Mouse (Mus musculus) G1E (cell line): ENCODE measurements around the gene H6pd. TPM values are rescaled to one million over a fixed set of nuclear protein-coding genes. Genes with fewer than 3 reads are reported as not detected.

Experiments
- ATAC-seq: 2 replicates; pipeline ENCODE4 v1.8.0; 2016; ENCODE audit warnings: mild to moderate bottlenecking; ENCODE audit not compliant: insufficient number of reproducible peaks, poor library complexity, low FRiP score, severe bottlenecking; ENCODE audit errors: extremely low read depth
- DNase-seq: peaks from one replicate; pipeline ENCODE4 v3.0.0; 2012; ENCODE audit warnings: low spot score
- H3K27me3 ChIP-seq: 2 replicates; pipeline ENCODE4 v1.6.1; 2012; ENCODE audit warnings: mild to moderate bottlenecking, low read length, inconsistent platforms; ENCODE audit not compliant: insufficient read depth
- H3K36me3 ChIP-seq: replicated peaks from 2 replicates; pipeline ENCODE3; 2012; ENCODE audit warnings: mild to moderate bottlenecking, inconsistent platforms
- H3K4me1 ChIP-seq: 2 replicates; pipeline ENCODE4 v1.6.1; 2012; ENCODE audit warnings: low read depth, low read length, inconsistent platforms, mixed read lengths; ENCODE audit not compliant: insufficient read depth
- H3K4me3 ChIP-seq: 2 replicates; pipeline ENCODE4 v1.5.1; 2012; ENCODE audit warnings: low read depth, mild to moderate bottlenecking, inconsistent platforms, low read length, moderate library complexity, mixed read lengths
- H3K9me3 ChIP-seq: replicated peaks from 2 replicates; pipeline ENCODE4 v1.6.1; 2012; ENCODE audit warnings: inconsistent platforms
- CTCF ChIP-seq: IDR thresholded peaks from 2 replicates; pipeline ENCODE4 v1.5.1; 2012; ENCODE audit warnings: low read depth, low read length, inconsistent platforms, mixed read lengths
- GATA1 ChIP-seq: IDR thresholded peaks from 2 replicates; pipeline ENCODE4 v1.6.1; 2012; ENCODE audit warnings: borderline replicate concordance, low read length, inconsistent platforms, mixed read lengths
- GATA2 ChIP-seq: IDR thresholded peaks from 2 replicates; pipeline ENCODE4 v1.6.1; 2012; ENCODE audit warnings: low read depth, low read length, inconsistent platforms, borderline replicate concordance
- POLR2AphosphoS5 ChIP-seq: IDR thresholded peaks from 2 replicates; pipeline ENCODE4 v1.6.1; 2012; ENCODE audit warnings: low read depth, low read length, inconsistent platforms; ENCODE audit not compliant: insufficient replicate concordance
- TAL1 ChIP-seq: conservative IDR thresholded peaks from 2 replicates; pipeline ENCODE4 v1.6.1; 2012; ENCODE audit warnings: low read depth, low read length, inconsistent platforms, mixed read lengths
- polyA plus RNA-seq: library from polyadenylated mRNA; stranded (reverse); fragments of >175 nt; gene quantifications from 2 replicates; pipeline ENCODE4 v1.2.3, GENCODE M21; 2012
- total RNA-seq, 2 experiments: library from RNA; stranded (forward) in 1 of 2; stranded (reverse) in 1 of 2; fragments of 200-1000 nt in 1 of 2; fragments of >200 nt in 1 of 2; fragmentation: Nextera tagmentation in 1 of 2; gene quantifications; 2 replicates each; pipeline ENCODE4 v1.2.3; 2014 to 2017

H6pd gene
- total and polyA plus RNA-seq, 3 experiments = 6.4 to 8.3 (median 7.1) TPM

DNA sequence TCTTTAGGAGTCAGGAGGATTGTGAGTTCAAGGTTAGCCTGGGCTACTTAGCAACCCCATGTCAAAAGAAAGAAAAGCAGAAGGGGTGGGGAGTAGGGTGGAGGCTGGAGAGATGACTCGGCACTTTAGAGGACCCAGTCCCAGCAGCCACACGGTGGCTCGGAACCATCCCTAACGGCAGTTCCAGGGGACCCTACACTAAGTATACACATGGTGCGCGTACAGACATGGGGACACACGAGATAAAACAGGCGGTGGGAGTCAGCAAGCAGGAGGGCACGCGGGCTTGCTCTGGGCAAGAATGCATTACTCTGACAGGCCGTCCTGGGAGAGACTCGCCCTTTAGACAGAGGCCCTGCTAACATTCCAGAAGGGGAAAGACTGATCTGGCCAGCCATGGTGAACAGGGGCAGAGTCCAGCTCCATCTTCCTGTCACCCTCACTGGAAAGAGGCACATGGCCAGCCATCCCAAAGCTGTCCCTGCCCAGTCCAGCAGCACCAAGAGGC, 6.7 kb downstream of the H6pd start:
- TF ChIP-seq TAL1 = no peak
- TF ChIP-seq GATA2 = no peak
- TF ChIP-seq CTCF = no peak
- no peak for TF ChIP-seq POLR2AphosphoS5
- no peak for TF ChIP-seq GATA1
- H3K36me3 ChIP-seq = peaks cover 42% of the 10 kb centered on the region
- ATAC-seq (peak; percentile 63), DNase-seq (peak; percentile 23)
- H3K27me3 ChIP-seq = no peaks in the 10 kb centered on the region
- no peaks in the 10 kb centered on the region for H3K9me3 ChIP-seq
- H3K4me3 ChIP-seq = peak overlapping the region; percentile 61; the same call in 1 of the 2 replicates
- peaks cover 56% of the 10 kb centered on the region for H3K4me1 ChIP-seq

DNA sequence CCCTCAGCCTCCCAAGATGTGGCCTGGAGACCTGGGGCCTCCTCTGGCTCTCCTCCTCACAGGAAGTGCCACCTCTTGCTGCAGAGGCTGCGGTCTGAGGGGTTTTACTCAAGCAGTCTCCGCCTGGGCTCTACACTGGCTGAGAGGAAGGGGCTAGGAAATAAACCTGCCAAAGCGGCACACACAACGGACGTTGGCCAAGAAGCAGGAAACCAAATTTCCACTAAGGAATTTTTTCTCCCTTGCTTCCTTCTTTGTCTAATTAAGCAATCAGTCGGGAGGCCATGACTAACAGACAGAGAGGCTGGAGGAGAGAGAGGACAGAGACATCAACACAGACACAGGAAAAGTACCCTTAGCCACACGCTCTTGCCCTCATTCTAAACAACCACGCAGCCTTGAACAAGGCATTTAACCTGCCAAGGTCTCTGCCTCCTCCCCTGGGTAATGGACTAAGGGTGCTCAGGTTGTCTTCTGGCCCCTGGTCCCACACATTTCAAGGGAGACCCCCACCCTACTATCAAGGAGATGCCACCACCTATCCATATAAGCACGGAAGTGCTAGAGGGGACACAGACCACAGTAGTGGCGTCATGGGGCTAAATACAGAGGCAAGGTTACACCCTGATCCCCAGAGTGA, 7.5 kb downstream of the H6pd start:
- Histone ChIP-seq H3K4me1 (peaks cover 51% of the 10 kb centered on the region), H3K4me3 (no peak overlapping the region), H3K36me3 (peaks cover 45% of the 10 kb centered on the region), H3K9me3 (no peaks in the 10 kb centered on the region), H3K27me3 (no peaks in the 10 kb centered on the region)
- TF ChIP-seq CTCF (no peak), GATA1 (no peak), TAL1 (no peak), POLR2AphosphoS5 (no peak), GATA2 (no peak)
- DNase-seq (no peak), ATAC-seq (no peak)

DNA sequence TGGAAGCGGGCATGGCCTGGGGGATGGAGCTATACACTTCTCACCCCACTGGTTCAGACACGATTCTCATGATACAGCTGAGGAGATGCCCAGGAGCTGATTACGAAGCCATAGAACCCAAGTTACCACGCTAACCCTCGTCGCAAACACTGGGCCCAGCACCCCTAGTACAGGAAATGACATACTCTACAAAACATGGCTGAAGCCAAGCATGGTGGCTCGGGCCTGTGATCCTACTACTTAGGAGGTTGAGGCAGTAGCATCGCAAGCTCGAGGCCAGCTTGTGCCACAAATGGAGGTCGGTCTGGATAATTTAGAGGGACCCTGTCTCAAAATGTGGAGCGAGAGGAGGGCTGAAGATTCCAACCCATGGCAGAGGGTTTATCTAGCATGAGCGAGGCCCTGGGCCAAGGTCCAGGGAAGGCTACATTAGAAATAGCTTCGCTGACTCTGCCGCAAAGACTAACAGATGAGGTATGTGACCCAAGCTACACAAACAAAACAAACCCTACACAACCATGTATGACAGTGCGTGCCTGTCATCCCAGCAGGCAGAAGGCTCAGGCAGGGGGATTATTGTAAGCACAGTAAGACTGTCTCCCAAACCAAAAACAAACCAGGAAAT, 8.8 kb downstream of the H6pd start:
- ATAC-seq (no peak), DNase-seq (no peak)
- Histone ChIP-seq H3K9me3 (no peaks in the 10 kb centered on the region), H3K4me3 (no peak overlapping the region), H3K36me3 (peaks cover 45% of the 10 kb centered on the region), H3K27me3 (no peaks in the 10 kb centered on the region), H3K4me1 (peaks cover 43% of the 10 kb centered on the region)
- TF ChIP-seq GATA1 (no peak), GATA2 (no peak), CTCF (no peak), TAL1 (no peak), POLR2AphosphoS5 (no peak)

DNA sequence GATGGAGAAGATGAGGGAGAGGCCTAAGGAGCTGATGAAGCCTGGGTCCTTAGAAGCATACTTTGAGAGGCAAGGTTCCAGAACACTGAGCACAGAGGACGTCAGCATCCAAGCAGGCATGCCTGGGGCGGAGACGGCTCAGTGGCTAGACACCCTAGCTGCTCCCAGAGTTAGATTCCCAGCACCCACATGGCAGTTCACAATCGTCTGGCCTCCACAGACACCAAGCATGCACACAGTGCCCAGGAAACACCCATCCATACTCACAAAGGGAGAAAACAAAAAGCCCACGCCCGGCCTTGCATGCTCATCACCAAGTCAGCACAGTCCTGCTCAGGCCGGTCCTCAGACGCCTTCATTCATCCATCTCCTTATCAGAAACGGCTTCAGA, 9.3 kb downstream of the H6pd start:
- TF ChIP-seq TAL1 (no peak), CTCF (no peak), POLR2AphosphoS5 (no peak), GATA1 (no peak), GATA2 (no peak)
- Histone ChIP-seq H3K27me3 (no peaks in the 10 kb centered on the region), H3K36me3 (peaks cover 43% of the 10 kb centered on the region), H3K9me3 (no peaks in the 10 kb centered on the region), H3K4me3 (no peak overlapping the region), H3K4me1 (peaks cover 38% of the 10 kb centered on the region)
- DNase-seq (no peak), ATAC-seq (no peak)

DNA sequence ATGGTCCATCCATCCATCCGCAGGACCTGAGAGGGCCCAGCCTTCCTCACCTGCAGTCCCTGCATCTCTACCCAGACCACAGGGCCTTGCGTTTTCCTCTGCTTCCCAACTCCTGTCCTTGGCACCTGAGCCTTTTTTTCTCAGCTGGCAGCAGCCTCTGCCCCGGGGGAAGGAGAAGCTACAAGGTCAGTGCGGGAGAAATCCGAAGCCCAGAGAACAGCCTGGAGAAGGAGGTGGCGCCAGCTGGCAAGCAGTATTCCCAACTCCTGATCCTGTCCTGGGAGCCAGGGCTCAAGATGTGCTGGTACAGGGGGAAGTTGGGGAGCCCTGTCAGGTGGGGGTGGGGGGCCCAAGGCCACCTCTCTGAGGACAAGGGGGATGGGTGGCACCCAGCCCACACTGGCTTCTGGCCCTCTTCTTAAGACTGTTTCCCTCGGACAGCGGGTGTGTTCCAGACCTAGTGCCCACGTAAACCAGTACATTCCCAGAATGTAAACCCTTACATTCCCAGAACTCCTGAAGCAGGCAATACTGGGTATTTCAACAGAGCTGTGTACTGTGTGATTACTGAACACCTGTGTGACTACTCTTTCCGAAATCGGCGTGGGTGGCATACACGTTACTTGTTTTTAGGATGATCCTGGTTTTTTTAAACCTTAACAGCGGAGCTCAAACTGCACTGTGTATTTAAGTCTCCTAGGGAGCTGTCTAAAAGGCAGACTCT, 9.9 kb downstream of the H6pd start:
- no peak for ATAC-seq
- TF ChIP-seq GATA2 (no peak), TAL1 (no peak), GATA1 (no peak), POLR2AphosphoS5 (no peak), CTCF (no peak)
- no peaks in the 10 kb centered on the region for H3K27me3 ChIP-seq
- H3K36me3 ChIP-seq = peaks cover 48% of the 10 kb centered on the region
- H3K4me1 ChIP-seq = peaks cover 35% of the 10 kb centered on the region
- no peak for DNase-seq
- no peaks in the 10 kb centered on the region for H3K9me3 ChIP-seq
- H3K4me3 ChIP-seq = no peak overlapping the region

DNA sequence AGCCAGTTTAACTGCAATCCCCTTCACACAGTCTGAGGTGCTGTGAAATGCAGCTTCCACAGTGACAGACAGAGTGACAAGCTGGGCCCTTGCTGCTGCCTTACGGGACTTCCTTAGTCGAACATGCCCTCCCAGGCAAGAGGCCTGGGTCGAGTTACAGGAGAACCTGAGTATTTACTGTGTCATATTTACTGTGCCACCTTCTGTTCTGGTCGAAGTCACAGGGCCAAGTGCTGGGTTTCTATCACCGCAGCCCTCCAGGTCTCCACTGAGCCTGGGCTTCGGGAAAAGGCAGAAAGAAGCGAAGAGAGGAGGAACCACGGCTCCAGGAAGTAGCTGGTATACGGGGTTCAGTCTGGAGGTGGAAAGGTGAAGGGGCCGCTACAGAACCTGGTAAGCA, 10.8 kb downstream of the H6pd start:
- ATAC-seq (no peak), DNase-seq (no peak)
- TF ChIP-seq GATA1 (no peak), POLR2AphosphoS5 (no peak), GATA2 (no peak), CTCF (no peak), TAL1 (no peak)
- H3K36me3 ChIP-seq = peaks cover 57% of the 10 kb centered on the region
- no peaks in the 10 kb centered on the region for H3K27me3 ChIP-seq
- no peaks in the 10 kb centered on the region for H3K9me3 ChIP-seq
- H3K4me3 ChIP-seq = no peak overlapping the region
- H3K4me1 ChIP-seq = peaks cover 27% of the 10 kb centered on the region
